Mouse (Mus musculus) thymus, postnatal 25 days (tissue): ENCODE data around the gene Gsdme.

ENCODE experiments used
- DNase-seq: peaks from one replicate; pipeline ENCODE4 v3.0.0; 2022

Gsdme gene

DNA sequence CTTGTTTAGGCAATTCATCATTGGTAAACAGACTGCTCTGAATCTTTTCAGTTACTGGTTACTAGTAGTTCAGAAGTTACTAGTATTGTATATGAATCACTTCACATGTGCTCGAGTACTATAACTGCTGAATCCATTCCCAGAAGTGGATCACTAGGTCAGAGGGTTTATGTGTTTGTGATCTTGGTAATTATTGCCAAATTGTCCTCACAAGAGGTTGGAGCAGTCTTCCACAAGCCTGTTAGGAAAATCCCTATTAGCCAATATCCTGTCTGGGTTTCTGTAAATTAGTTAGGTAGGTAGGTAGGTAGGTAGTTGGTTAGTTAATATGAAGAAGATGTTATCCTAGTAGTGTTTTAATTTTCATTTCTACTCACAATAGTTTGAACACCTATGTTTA is 87.9 kb downstream of the Gsdme start:
- no peak for DNase-seq

DNA sequence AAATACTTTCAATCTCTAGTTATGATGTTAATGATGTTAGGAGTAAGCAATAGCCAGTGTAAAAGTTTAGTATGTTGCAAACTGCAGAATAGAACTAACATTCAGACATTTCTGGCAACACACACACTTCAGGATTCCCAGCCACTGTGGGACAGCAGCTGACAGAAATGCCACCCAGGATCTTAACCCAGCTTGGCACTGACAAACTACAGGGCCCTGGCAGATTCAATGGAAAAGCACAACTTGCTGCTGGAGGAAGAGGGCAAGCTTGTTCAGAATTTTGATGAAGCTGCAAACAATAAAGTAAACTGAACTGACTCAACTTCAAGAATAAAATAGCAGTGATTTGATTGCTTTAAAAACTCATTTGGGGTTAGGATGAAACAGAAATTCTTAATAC is 93.9 kb downstream of the Gsdme start:
- DNase-seq, result no peak

DNA sequence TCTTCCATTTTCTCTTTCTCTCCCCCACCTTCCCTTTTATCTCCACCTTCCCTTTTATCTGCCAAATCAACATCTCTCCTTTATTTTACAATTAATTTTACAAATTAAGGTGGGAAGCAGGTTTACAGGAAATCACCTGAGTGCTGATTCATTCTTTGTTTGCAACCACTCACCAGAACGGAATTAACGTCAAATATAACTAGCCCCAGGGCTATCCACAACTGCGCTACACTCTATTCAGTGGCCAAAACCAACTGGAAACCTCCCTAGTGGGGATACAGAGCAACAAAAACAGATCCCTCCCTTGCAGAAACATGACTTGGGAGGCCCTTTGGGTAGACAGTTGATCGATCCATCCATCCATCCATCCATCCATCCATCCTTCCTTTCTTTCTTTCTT is 94.8 kb downstream of the Gsdme start:
- no peak for DNase-seq

- DNase-seq, result no peak
These were observed 100.6 kb downstream of the Gsdme start for GRCm38 (mm10) chr6:50163013-50163412.

DNA sequence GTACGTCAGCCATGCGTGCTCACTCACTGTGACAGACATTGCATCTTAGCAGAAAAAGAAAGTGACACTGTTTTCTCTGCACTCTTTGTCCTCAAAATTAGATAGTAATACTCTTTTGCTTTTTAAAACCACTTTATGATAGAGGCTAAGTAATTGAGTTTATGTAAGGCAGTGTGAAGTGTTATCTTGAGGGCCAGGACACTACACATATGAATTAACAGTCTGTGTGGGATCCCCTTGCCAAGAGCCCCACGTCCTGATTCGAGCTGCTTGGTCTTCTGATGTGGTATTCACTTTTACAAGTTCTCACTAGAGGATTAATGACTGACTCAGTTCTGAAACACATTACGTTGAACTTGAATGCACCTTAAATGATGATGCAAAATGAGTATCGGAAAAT is 103.8 kb downstream of the Gsdme start:
- no peak for DNase-seq

GRCm38 (mm10) chr6:50149378-50149777 is 114.3 kb downstream of the Gsdme start:
- DNase-seq, result no peak

- peak; percentile 8 for DNase-seq
These were observed 117.5 kb downstream of the Gsdme start for GRCm38 (mm10) chr6:50146158-50146557.

DNA sequence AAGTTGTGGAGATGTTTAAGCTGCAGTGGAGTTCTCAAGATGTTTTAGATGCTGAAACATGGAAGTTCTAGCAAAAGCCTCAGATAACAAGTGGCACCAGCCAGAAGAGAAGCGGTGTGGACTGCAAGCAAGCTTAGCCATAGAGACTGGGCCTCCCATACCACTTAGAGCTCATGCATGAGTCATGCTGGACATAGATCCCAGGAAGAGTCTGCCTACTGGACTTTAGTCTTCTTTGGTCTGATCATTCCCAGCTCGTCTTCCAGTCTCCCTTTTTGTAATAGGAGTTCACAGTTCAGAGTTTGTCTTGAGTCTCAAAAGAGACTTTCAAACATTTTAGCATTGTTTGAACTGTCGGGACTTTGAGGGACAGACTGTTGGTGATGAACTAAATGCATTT is 124.1 kb downstream of the Gsdme start:
- no peak for DNase-seq
